Mouse (Mus musculus): Measurements from ENCODE around the gene Tprn. TPM values are rescaled to one million over a fixed set of nuclear protein-coding genes. Genes with fewer than 3 reads are reported as not detected.

Tprn gene
- polyA plus RNA-seq, 1 experiment, result 85.4 TPM

GRCm38 (mm10) chr2:25236614-25237013 lies 25.8 kb upstream of the Tprn start, which contains the start of gene Rnf224:
Gene Rnf224, minus strand, starts transcription at chr2:25236787.
- 50% methylated on average over 8 of the region's 8 CpGs for WGBS
- H3K27ac ChIP-seq (ENCODE audit: insufficient read depth, low read depth, low read length), result peak within 1 kb of the TSS; percentile 62; the same call in 1 of the 2 replicates

GRCm38 (mm10) chr2:25237522-25237921 lies 24.9 kb upstream of the Tprn start:
- no peak for TF ChIP-seq CTCF (conservative IDR thresholded peaks at IDR 0.05; ENCODE audit: insufficient read depth, insufficient read length, low read depth, low read length)
- TF ChIP-seq POLR2A (IDR thresholded peaks at IDR 0.05; ENCODE audit: low read depth, low read length), result no peak

More at GRCm38 (mm10) chr2:25236614-25237013, 25.8 kb upstream of the Tprn start, which contains the start of gene Rnf224:
- no peak for DNase-seq
- Histone ChIP-seq H3K4me1 (ENCODE audit: control insufficient read depth, insufficient read depth, low read length) (peaks cover 22% of the 10 kb centered on the region), H3K27me3 (replicated peaks; ENCODE audit: control insufficient read depth, insufficient read depth, low read length) (no peaks in the 10 kb centered on the region), H3K36me3 (ENCODE audit: control insufficient read depth, insufficient read depth, low read length) (no peaks in the 10 kb centered on the region), H3K4me3 (ENCODE audit: insufficient read depth, low read depth, low read length) (no peak within 1 kb of the TSS)
- no peak for TF ChIP-seq POLR2A (IDR thresholded peaks at IDR 0.05; ENCODE audit: low read depth, low read length)
- no peak for TF ChIP-seq CTCF (conservative IDR thresholded peaks at IDR 0.05; ENCODE audit: insufficient read depth, insufficient read length, low read depth, low read length)

GRCm38 (mm10) chr2:25238106-25238505 lies 24.3 kb upstream of the Tprn start:
- no peak for DNase-seq
- TF ChIP-seq CTCF (conservative IDR thresholded peaks at IDR 0.05; ENCODE audit: insufficient read depth, insufficient read length, low read depth, low read length) (no peak), POLR2A (IDR thresholded peaks at IDR 0.05; ENCODE audit: low read depth, low read length) (no peak)
- Histone ChIP-seq H3K4me3 (ENCODE audit: insufficient read depth, low read depth, low read length) (no peak overlapping the region), H3K36me3 (ENCODE audit: control insufficient read depth, insufficient read depth, low read length) (no peaks in the 10 kb centered on the region), H3K27me3 (replicated peaks; ENCODE audit: control insufficient read depth, insufficient read depth, low read length) (no peaks in the 10 kb centered on the region), H3K27ac (ENCODE audit: insufficient read depth, low read depth, low read length) (peak overlapping the region; percentile 50; the same call in 1 of the 2 replicates), H3K4me1 (ENCODE audit: control insufficient read depth, insufficient read depth, low read length) (peaks cover 22% of the 10 kb centered on the region)

More at GRCm38 (mm10) chr2:25237522-25237921, 24.9 kb upstream of the Tprn start:
- H3K4me3 ChIP-seq (ENCODE audit: insufficient read depth, low read depth, low read length), result no peak overlapping the region
- no peaks in the 10 kb centered on the region for H3K36me3 ChIP-seq (ENCODE audit: control insufficient read depth, insufficient read depth, low read length)
- WGBS, result 50% methylated on average over 4 of the region's 4 CpGs
- peaks cover 22% of the 10 kb centered on the region for H3K4me1 ChIP-seq (ENCODE audit: control insufficient read depth, insufficient read depth, low read length)
- peak overlapping the region; percentile 62; the same call in 1 of the 2 replicates for H3K27ac ChIP-seq (ENCODE audit: insufficient read depth, low read depth, low read length)
- H3K27me3 ChIP-seq (replicated peaks; ENCODE audit: control insufficient read depth, insufficient read depth, low read length), result no peaks in the 10 kb centered on the region
- DNase-seq, result peak; percentile 76

GRCm38 (mm10) chr2:25239766-25240165 lies 22.7 kb upstream of the Tprn start:
- no peak for DNase-seq
- TF ChIP-seq CTCF (conservative IDR thresholded peaks at IDR 0.05; ENCODE audit: insufficient read depth, insufficient read length, low read depth, low read length) (no peak), POLR2A (IDR thresholded peaks at IDR 0.05; ENCODE audit: low read depth, low read length) (no peak)
- no peak overlapping the region for H3K4me3 ChIP-seq (ENCODE audit: insufficient read depth, low read depth, low read length)
- H3K27ac ChIP-seq (ENCODE audit: insufficient read depth, low read depth, low read length), result no peak overlapping the region
- H3K27me3 ChIP-seq (replicated peaks; ENCODE audit: control insufficient read depth, insufficient read depth, low read length), result no peaks in the 10 kb centered on the region
- peaks cover 22% of the 10 kb centered on the region for H3K4me1 ChIP-seq (ENCODE audit: control insufficient read depth, insufficient read depth, low read length)
- 81% methylated on average over 3 of the region's 3 CpGs for WGBS
- H3K36me3 ChIP-seq (ENCODE audit: control insufficient read depth, insufficient read depth, low read length), result no peaks in the 10 kb centered on the region

- H3K27ac ChIP-seq (ENCODE audit: insufficient read depth, low read depth, low read length), result peak overlapping the region; percentile 61; the same call in 1 of the 2 replicates
- 60% methylated on average over 8 of the region's 8 CpGs for WGBS
Observed at GRCm38 (mm10) chr2:25240310-25240709, 22.1 kb upstream of the Tprn start.

GRCm38 (mm10) chr2:25240723-25241437 lies 21.5 kb upstream of the Tprn start:
- DNase-seq, result peak; percentile 92
- Histone ChIP-seq H3K27ac (ENCODE audit: insufficient read depth, low read depth, low read length) (peak overlapping the region; percentile 61; the same call in 1 of the 2 replicates), H3K36me3 (ENCODE audit: control insufficient read depth, insufficient read depth, low read length) (no peaks in the 10 kb centered on the region), H3K27me3 (replicated peaks; ENCODE audit: control insufficient read depth, insufficient read depth, low read length) (no peaks in the 10 kb centered on the region), H3K4me3 (ENCODE audit: insufficient read depth, low read depth, low read length) (peak overlapping the region; percentile 43), H3K4me1 (ENCODE audit: control insufficient read depth, insufficient read depth, low read length) (peaks cover 17% of the 10 kb centered on the region)
- WGBS, result 2% methylated on average over 29 of the region's 29 CpGs
- no peak for TF ChIP-seq CTCF (conservative IDR thresholded peaks at IDR 0.05; ENCODE audit: insufficient read depth, insufficient read length, low read depth, low read length)
- TF ChIP-seq POLR2A (IDR thresholded peaks at IDR 0.05; ENCODE audit: low read depth, low read length), result no peak

More at GRCm38 (mm10) chr2:25240310-25240709, 22.1 kb upstream of the Tprn start:
- H3K4me3 ChIP-seq (ENCODE audit: insufficient read depth, low read depth, low read length), result peak overlapping the region; percentile 43; the same call in 1 of the 2 replicates
- no peaks in the 10 kb centered on the region for H3K27me3 ChIP-seq (replicated peaks; ENCODE audit: control insufficient read depth, insufficient read depth, low read length)
- no peaks in the 10 kb centered on the region for H3K36me3 ChIP-seq (ENCODE audit: control insufficient read depth, insufficient read depth, low read length)
- TF ChIP-seq CTCF (conservative IDR thresholded peaks at IDR 0.05; ENCODE audit: insufficient read depth, insufficient read length, low read depth, low read length) (no peak), POLR2A (IDR thresholded peaks at IDR 0.05; ENCODE audit: low read depth, low read length) (no peak)
- no peak for DNase-seq
- H3K4me1 ChIP-seq (ENCODE audit: control insufficient read depth, insufficient read depth, low read length), result peaks cover 22% of the 10 kb centered on the region

GRCm38 (mm10) chr2:25241438-25241775 lies 21.0 kb upstream of the Tprn start:
- no peaks in the 10 kb centered on the region for H3K36me3 ChIP-seq (ENCODE audit: control insufficient read depth, insufficient read depth, low read length)
- TF ChIP-seq POLR2A (IDR thresholded peaks at IDR 0.05; ENCODE audit: low read depth, low read length), result no peak
- TF ChIP-seq CTCF (conservative IDR thresholded peaks at IDR 0.05; ENCODE audit: insufficient read depth, insufficient read length, low read depth, low read length), result no peak
- DNase-seq, result no peak
- 10% methylated on average over 6 of the region's 6 CpGs for WGBS
- no peak overlapping the region; the same call in 1 of the 2 replicates for H3K4me3 ChIP-seq (ENCODE audit: insufficient read depth, low read depth, low read length)
- H3K27ac ChIP-seq (ENCODE audit: insufficient read depth, low read depth, low read length), result no peak overlapping the region; the same call in 1 of the 2 replicates
- no peaks in the 10 kb centered on the region for H3K27me3 ChIP-seq (replicated peaks; ENCODE audit: control insufficient read depth, insufficient read depth, low read length)
- H3K4me1 ChIP-seq (ENCODE audit: control insufficient read depth, insufficient read depth, low read length), result peaks cover 14% of the 10 kb centered on the region; the same call in 1 of the 2 replicates
